ENCODE assay signal across 8 mouse cellular contexts in the genomic region with DNA sequence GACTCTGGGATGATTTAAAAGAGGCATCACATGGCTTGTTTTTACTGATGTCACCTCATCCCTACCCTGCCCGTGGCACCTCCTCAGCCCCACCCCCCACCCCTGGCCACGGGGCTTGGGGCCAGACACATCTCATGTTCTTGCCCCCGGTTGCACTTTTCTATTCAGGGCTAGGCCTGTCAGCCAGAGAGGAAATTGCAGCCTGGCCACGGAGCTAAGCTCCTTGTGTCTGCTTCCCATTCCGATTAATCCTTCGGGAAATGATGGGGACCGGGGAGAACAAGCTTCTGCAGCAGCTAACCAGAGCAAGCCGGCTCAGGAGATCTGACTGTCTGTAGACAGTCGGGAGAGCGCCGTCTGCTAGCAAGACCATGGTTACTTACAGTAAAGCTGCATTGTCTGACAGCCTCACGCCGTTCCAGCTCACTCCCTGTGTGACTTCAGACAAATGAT. TPM values are rescaled to one million over a fixed set of nuclear protein-coding genes. Genes with fewer than 3 reads are reported as not detected.
DNase-seq lines count a peak whose midpoint lies in the region; ATAC-seq and TF ChIP-seq lines count a peak whose summit lies in the region.

No protein-coding gene starts in this region.

- no peak for TF ChIP-seq CTCF in brain, embryonic 14.5 days (IDR thresholded peaks at IDR 0.05; ENCODE audit: borderline replicate concordance, extremely low read depth, insufficient read depth, insufficient read length)

- H3K27me3 ChIP-seq in kidney, embryonic 16.5 days (ENCODE audit: insufficient read depth, low read length), result no peaks in the 10 kb centered on the region
- H3K27me3 ChIP-seq in neural tube, embryonic 15.5 days (replicated peaks), result no peaks in the 10 kb centered on the region

- H3K36me3 ChIP-seq in kidney, embryonic 16.5 days (ENCODE audit: insufficient read depth, low read length), result peaks cover 52% of the 10 kb centered on the region
- H3K36me3 ChIP-seq in neural tube, embryonic 15.5 days, result peaks cover 35% of the 10 kb centered on the region

- H3K4me2 ChIP-seq in kidney, embryonic 16.5 days (replicated peaks; ENCODE audit: low read depth, low read length), result no peak overlapping the region
- no peak overlapping the region for H3K4me2 ChIP-seq in neural tube, embryonic 15.5 days

- peak overlapping the region; percentile 75 for H3K27ac ChIP-seq in kidney, embryonic 16.5 days (ENCODE audit: low read length)
- peak overlapping the region; percentile 49 for H3K27ac ChIP-seq in neural tube, embryonic 15.5 days (replicated peaks)

- ATAC-seq in kidney, embryonic 16.5 days (ENCODE audit: low FRiP score, low TSS enrichment), result peak; percentile 86
- ATAC-seq in neural tube, embryonic 15.5 days (ENCODE audit: low FRiP score), result peak; percentile 65

- no peak for TF ChIP-seq POLR2A in brain, embryonic 14.5 days (IDR thresholded peaks at IDR 0.05; ENCODE audit: borderline replicate concordance, extremely low read depth, insufficient read depth, insufficient read length, poor library complexity, severe bottlenecking)

- no peaks in the 10 kb centered on the region for H3K9me3 ChIP-seq in kidney, embryonic 16.5 days (ENCODE audit: low read length)
- H3K9me3 ChIP-seq in neural tube, embryonic 15.5 days (replicated peaks), result no peaks in the 10 kb centered on the region

- WGBS in kidney, embryonic 16.5 days, result 22% methylated on average over 13 of the region's 13 CpGs
- 50% methylated on average over 13 of the region's 13 CpGs for WGBS in neural tube, embryonic 15.5 days

- DNase-seq in MN1 (ENCODE audit: low spot score), result peak; percentile 30
- DNase-seq in brain, embryonic 14.5 days (ENCODE audit: low read depth), result peak; percentile 87
- DNase-seq in heart, adult 9 months (ENCODE audit: low spot score in 2 of 2), result peak; percentile 39 to 55
- DNase-seq in left cerebral cortex, adult 18-20 months (ENCODE audit: low spot score in 2 of 2), result no peak
- no peak for DNase-seq in cerebellum, adult 8-10 months
- no peak for DNase-seq in right cerebral cortex, postnatal 4 days

- H3K4me3 ChIP-seq in kidney, embryonic 16.5 days (ENCODE audit: low read length), result no peak overlapping the region
- no peak overlapping the region for H3K4me3 ChIP-seq in neural tube, embryonic 15.5 days (replicated peaks)

- peaks cover 22% of the 10 kb centered on the region for H3K4me1 ChIP-seq in kidney, embryonic 16.5 days (ENCODE audit: insufficient read depth, low read length)
- peaks cover 18% of the 10 kb centered on the region for H3K4me1 ChIP-seq in neural tube, embryonic 15.5 days

- peak overlapping the region; percentile 7; the same call in 1 of the 2 replicates for H3K9ac ChIP-seq in kidney, embryonic 16.5 days (replicated peaks; ENCODE audit: low read length)
- H3K9ac ChIP-seq in neural tube, embryonic 15.5 days (replicated peaks), result no peak overlapping the region

RNA-seq across cellular contexts. Expression of gene Pgpep1l, which starts 40.7 kb away (rescaled TPM):
- 0.14 and 0.41 TPM in 2 replicates for polyA plus RNA-seq in brain, embryonic 14.5 days (2012; rRNA removed)
- not detected in 2 replicates for polyA plus RNA-seq in kidney, embryonic 16.5 days (2015; fragmentation: Nextera tagmentation; extraction: Ambion mirVana)
- polyA plus RNA-seq in neural tube, embryonic 15.5 days (2015; fragmentation: Nextera tagmentation; extraction: Ambion mirVana), result 0.66 TPM in 1 of 2 replicates, not detected in the other
- 1 to 10 TPM; 2.4 to 3.5 TPM for total RNA-seq in left cerebral cortex, adult 18-20 months (2021)

RNA-seq across cellular contexts. Expression of gene Fam169b, which starts 50.3 kb away (rescaled TPM):
- 0.05 and 0.10 TPM in 2 replicates for polyA plus RNA-seq in brain, embryonic 14.5 days (2012; rRNA removed)
- 1.1 and 1.5 TPM in 2 replicates for polyA plus RNA-seq in kidney, embryonic 16.5 days (2015; fragmentation: Nextera tagmentation; extraction: Ambion mirVana)
- polyA plus RNA-seq in neural tube, embryonic 15.5 days (2015; fragmentation: Nextera tagmentation; extraction: Ambion mirVana), result 0.14 and 14.9 TPM in 2 replicates
- 1 to 10 TPM; 1.1 to 1.7 TPM for total RNA-seq in left cerebral cortex, adult 18-20 months (2021)

Comparison
In these comparisons a context has a peak if more than half of its experiments do, and no peak if none do; other contexts are left out.
1. DNase-seq: peak in MN1 (single experiment), brain, embryonic 14.5 days (single experiment) and heart, adult 9 months (2 of 2); none in left cerebral cortex, adult 18-20 months (0 of 2), cerebellum, adult 8-10 months (single experiment) and right cerebral cortex, postnatal 4 days (single experiment).